Mouse (Mus musculus) layer of hippocampus, adult 2 months (tissue): ENCODE measurements at regions not wholly inside any gene's neighbourhood (a gene's known extent, or its start where the extent isn't known, plus 50 kb on each side); places are given as distances from the start of the nearest gene placed in this dataset.

Experiments used
- DNase-seq, 2 experiments: peaks; one replicate each; pipeline ENCODE4 v3.0.0; 2022; ENCODE audit warnings: low spot score in 2 of 2
- H3K27ac ChIP-seq: fragments of 200-600 bp; 2 replicates; pipeline ENCODE4 v1.8.1; 2022
- H3K4me3 ChIP-seq: fragments of 200-600 bp; 2 replicates; pipeline ENCODE4 v1.8.1; 2022; ENCODE audit warnings: mild to moderate bottlenecking
- CTCF ChIP-seq: fragments of 200-600 bp; conservative IDR thresholded peaks from 2 replicates; pipeline ENCODE4 v1.8.1; 2022; ENCODE audit warnings: antibody characterized with exemption, mild to moderate bottlenecking, moderate library complexity
- microRNA-seq, 2 experiments: library from miRNA; unstranded; fragments of <30 nt; microRNA quantifications; one replicate each; pipeline ENCODE4 v1.2.0; 2021

GRCm38 (mm10) chr8:96680416-96681027 lies 792.2 kb upstream of the Got2 start:
- no peak for TF ChIP-seq CTCF
- no peak overlapping the region for H3K27ac ChIP-seq
- DNase-seq: peak; percentile 29

GRCm38 (mm10) chr8:96679510-96679909 lies 791.2 kb upstream of the Got2 start:
- Histone ChIP-seq H3K4me3 (no peak overlapping the region), H3K27ac (no peak overlapping the region)
- TF ChIP-seq CTCF: no peak
- peak in 1 of 2 experiments; percentile 42 for DNase-seq

More at GRCm38 (mm10) chr8:96680416-96681027, 792.2 kb upstream of the Got2 start:
- H3K4me3 ChIP-seq: no peak overlapping the region

GRCm38 (mm10) chr8:96674703-96675102 lies 786.4 kb upstream of the Got2 start:
- no peak overlapping the region for H3K4me3 ChIP-seq
- H3K27ac ChIP-seq: no peak overlapping the region
- no peak for DNase-seq
- TF ChIP-seq CTCF: no peak

- H3K4me3 ChIP-seq: no peak overlapping the region
- no peak for TF ChIP-seq CTCF
- DNase-seq: no peak
- H3K27ac ChIP-seq: no peak overlapping the region
Observed at GRCm38 (mm10) chr8:96656495-96657279, 768.3 kb upstream of the Got2 start.

- TF ChIP-seq CTCF: no peak
- Histone ChIP-seq H3K27ac (no peak overlapping the region), H3K4me3 (no peak overlapping the region)
- no peak for DNase-seq
Observed at GRCm38 (mm10) chr8:96647743-96648142, 759.4 kb upstream of the Got2 start.

Small RNAs in the stretch of these regions (microRNA-seq; reads per million reads assigned to microRNA genes)
- 0 reads per million in 2 experiments for gene Gm24132
